Mouse (Mus musculus) stomach, postnatal 0 days (tissue): ENCODE results near the gene Mdga1.

Source experiments
- CTCF ChIP-seq: IDR thresholded peaks from 2 replicates; pipeline ENCODE4 v1.5.1; 2016; ENCODE audit warnings: antibody characterized with exemption, low read depth, mild to moderate bottlenecking, moderate library complexity
- EP300 ChIP-seq: optimal IDR thresholded peaks from 2 replicates; pipeline ENCODE3; 2016; ENCODE audit warnings: antibody characterized with exemption

DNA sequence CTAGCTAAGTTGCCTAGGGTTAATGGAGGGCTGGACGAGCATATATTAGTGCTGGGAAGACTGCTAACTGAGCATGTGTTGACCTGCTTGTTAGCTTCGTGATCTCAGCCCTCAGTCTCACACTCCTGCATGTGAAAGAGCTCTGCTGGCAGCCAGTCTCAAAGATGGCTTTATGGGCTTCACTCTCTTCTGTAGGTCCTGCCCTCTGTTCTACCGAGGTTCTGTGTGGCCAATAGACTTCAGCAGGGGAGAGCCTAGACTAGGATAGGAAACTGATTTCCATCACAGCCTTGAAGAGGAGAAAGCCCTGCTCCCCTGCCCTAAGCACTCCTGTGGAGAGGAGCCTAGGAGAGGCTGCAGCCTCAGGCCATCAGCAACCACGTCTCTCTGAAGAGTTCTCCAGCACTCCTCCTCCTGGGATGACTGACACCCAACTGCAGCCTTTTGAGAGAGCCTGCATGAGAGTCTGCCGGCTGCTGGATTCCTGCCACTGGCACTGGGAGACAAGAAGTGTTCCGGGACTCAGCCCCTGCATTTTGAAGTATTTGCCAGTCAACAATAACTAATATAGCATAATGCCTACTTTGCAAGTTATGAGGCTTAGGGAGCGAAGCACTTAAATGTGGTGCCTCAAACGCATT is 116.9 kb downstream of the Mdga1 start:
- TF ChIP-seq CTCF (no peak), EP300 (no peak)
